Mouse (Mus musculus) embryonic facial prominence, embryonic 10.5 days (tissue): ENCODE data around the gene Dctd. TPM values are rescaled to one million over a fixed set of nuclear protein-coding genes. Genes with fewer than 3 reads are reported as not detected.

Experiments
- DNase-seq: peaks from one replicate; pipeline ENCODE4 v3.0.0-alpha.2; 2017; ENCODE audit warnings: low spot score
- H3K27ac ChIP-seq: fragments of 300-500 bp; sonication (generic); replicated peaks from 2 replicates; pipeline ENCODE4 v1.5.1; 2016; ENCODE audit warnings: mild to moderate bottlenecking
- H3K27me3 ChIP-seq: fragments of 300-500 bp; sonication (generic); replicated peaks from 2 replicates; pipeline ENCODE4 v1.6.1; 2016; ENCODE audit warnings: low read depth, mild to moderate bottlenecking; ENCODE audit not compliant: poor library complexity, severe bottlenecking
- H3K36me3 ChIP-seq: fragments of 300-500 bp; sonication (generic); replicated peaks from 2 replicates; pipeline ENCODE4 v1.6.1; 2016; ENCODE audit warnings: mild to moderate bottlenecking, moderate library complexity
- H3K4me1 ChIP-seq: fragments of 300-500 bp; sonication (generic); 2 replicates; pipeline ENCODE4 v1.6.1; 2016
- H3K4me3 ChIP-seq: fragments of 300-500 bp; sonication (generic); 2 replicates; pipeline ENCODE4 v1.5.1; 2016; ENCODE audit warnings: mild to moderate bottlenecking, moderate library complexity
- H3K9me3 ChIP-seq: fragments of 300-500 bp; sonication (generic); 2 replicates; pipeline ENCODE4 v1.6.1; 2016; ENCODE audit warnings: mild to moderate bottlenecking
- WGBS: fragments of 180-500 bp; shearing (Covaris S2); methylation state at CpG from one replicate; pipeline ENCODE4 v1.1.7; 2016; 5-methylcytosine and 5-hydroxymethylcytosine counted together
- polyA plus RNA-seq: library from polyadenylated mRNA; unstranded; fragments of >200 nt; fragmentation: Nextera tagmentation; extraction: Ambion mirVana; gene quantifications from 2 replicates; pipeline ENCODE4 v1.2.1, GENCODE M21; 2016

The Dctd gene
- polyA plus RNA-seq, 1 experiment from 2014 or later = 58.7 TPM

GRCm38 (mm10) chr8:48199171-48199570 is 100.3 kb downstream of the Dctd start:
- 94% methylated on average over 9 of the region's 9 CpGs for WGBS
- H3K36me3 ChIP-seq = no peaks in the 10 kb centered on the region

GRCm38 (mm10) chr8:48202632-48203031 is 103.7 kb downstream of the Dctd start:
- DNase-seq = no peak
- WGBS = 67% methylated on average over 3 of the region's 3 CpGs

More at GRCm38 (mm10) chr8:48199171-48199570, 100.3 kb downstream of the Dctd start:
- H3K9me3 ChIP-seq = peaks cover 4% of the 10 kb centered on the region; the same call in 1 of the 2 replicates
- H3K27ac ChIP-seq = no peak overlapping the region
- H3K4me1 ChIP-seq = 0 out of 2 replicates have a peak, but pooled peaks cover 7% of the 10 kb centered on the region
- no peak overlapping the region for H3K4me3 ChIP-seq
- DNase-seq = no peak
- no peaks in the 10 kb centered on the region for H3K27me3 ChIP-seq

More at GRCm38 (mm10) chr8:48202632-48203031, 103.7 kb downstream of the Dctd start:
- 0 out of 2 replicates have a peak, but pooled peaks cover 11% of the 10 kb centered on the region for H3K4me1 ChIP-seq
- no peak overlapping the region for H3K4me3 ChIP-seq
- H3K9me3 ChIP-seq = peaks cover 4% of the 10 kb centered on the region; the same call in 1 of the 2 replicates
- H3K27me3 ChIP-seq = no peaks in the 10 kb centered on the region
- no peak overlapping the region for H3K27ac ChIP-seq
- H3K36me3 ChIP-seq = no peaks in the 10 kb centered on the region

Other genes starting within 250 kb of the Dctd start
- 10.6 and 11.1 TPM in 2 replicates for gene Wwc2, start 108.2 kb upstream of the Dctd start, polyA plus RNA-seq